Mouse (Mus musculus): ENCODE results near the gene Agap1.

Gene Agap1

DNA sequence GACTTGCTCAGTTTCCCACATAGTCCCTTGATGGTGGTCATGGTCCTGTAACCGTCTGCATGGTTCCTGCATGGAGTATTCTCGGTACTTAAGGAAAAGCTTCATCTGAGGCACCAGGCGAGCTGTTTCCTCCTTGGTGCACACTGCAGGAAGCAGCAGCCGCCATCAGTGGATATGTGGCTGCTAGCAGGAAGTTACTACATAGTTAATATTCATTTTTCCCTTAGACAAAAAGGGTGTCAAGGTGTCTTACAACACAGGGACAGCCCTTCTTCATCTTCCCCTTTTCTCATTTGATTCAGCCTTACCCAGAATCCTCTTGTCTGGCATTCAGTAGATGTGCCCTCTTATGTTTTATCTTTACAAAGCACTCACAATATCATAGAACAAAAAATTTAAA, 206.2 kb downstream of the Agap1 start:
- in situ Hi-C loops (cut with MboI): no loop called here

DNA sequence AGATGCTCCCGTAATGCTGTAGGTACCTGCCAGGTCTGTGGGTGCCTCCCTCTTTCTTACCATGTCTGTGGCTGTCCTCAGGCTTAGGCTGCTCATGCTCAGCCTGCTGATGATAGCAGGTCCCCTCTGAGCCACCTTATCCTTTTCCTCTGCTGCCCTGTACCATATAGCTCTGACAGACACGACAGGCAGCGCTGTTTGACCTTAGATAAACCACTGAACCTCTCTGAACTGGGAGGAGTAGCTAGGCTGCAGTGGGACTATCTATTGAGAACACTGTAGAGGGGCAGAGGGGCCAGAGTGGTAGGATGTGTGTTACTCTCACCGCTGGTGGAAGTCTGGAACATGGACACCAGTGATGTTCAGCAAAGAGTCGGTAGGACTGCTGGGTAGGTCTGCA, 211.5 kb downstream of the Agap1 start:
- in situ Hi-C loops (cut with MboI): no loop called here

DNA sequence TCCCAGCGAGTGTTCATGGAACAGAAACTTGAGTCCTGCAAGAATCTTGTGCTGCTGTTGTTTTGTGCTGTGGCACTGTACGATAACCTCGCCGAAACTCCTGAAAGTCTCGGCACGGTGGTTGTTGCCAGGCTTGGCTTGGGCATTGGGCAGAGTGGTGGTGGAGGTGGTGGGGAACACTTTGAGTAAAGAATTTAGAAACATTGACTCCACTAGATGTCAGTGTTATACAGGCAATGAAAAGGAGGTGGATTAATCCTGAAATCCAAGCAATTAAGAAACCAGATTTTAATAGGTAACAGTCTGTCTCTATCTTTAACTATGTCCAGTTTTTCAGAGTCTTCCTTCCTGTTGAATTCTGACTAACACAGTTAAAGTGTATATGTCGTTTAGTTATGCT, 212.8 kb downstream of the Agap1 start:
- in situ Hi-C loops (cut with MboI): no loop called here

DNA sequence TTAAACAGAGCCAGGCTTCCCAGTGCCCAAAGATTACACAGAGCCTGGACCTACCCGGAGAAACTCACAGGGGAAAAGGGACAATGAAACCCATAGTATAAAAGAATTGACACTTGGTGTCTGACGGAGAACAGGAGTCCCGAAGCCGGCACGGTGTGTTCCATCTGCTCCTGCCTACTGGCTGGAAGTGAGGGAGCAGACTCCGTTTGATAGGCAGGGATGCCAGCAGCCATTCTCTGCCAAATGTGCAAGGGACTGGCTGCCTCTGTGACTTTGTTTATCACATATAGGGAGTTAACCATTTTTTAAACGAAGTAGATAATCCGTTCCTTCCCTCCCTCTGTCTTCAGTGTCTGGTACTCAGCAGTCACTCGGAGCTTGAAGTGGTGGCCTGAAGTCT, 214.0 kb downstream of the Agap1 start:
- in situ Hi-C loops (cut with MboI): no loop called here

DNA sequence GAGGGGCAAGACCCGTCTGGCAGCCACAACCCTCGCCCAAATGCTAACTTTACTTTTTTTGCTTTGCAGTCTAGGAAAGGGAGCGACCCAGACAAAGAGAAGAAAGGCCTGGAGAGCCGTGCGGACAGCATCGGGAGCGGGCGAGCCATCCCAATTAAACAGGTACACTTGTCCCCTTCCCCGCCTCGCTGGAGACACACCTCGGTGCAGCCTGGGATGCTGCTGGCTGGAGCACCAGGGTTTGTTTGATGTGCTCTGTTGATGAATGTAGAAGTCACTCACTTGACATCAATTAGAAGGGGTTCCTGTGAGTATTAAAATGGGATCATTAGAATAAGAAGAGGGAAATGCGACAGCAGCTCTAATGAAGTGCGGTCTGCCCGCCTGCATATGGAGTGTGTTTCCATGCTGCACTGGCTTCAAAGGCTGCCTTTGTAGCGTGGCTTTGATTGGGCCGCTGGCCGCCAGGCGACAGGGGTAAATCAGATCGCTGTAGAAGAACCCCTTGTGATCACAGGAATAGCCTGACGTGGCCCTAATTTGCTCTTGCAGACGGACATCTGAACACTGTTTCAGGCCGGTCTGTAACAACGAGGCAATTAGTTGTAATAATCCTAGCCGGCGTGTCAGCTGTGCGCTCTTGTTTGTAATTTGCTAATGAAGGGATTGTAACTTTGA, 216.6 kb downstream of the Agap1 start:
- in situ Hi-C loops (cut with MboI): no loop called here

DNA sequence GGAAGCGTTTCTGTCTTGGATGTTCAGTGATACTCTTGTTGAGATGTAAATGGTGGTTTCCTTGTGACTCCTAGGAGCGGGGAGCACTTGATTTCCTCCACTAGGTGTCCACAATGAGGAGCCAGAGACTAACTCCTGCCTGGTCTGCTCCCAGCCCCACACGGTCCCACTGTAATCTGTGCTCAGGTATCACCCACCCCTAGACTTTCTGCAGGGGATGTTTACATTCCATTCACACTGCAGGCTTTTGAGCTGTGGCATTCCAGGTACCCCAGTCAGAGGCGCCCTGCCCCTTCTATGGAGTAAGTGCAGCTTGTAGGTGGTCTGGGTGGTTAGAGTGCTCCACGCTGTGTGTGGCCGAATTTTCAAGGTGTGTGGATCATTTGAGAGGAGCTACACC, 218.5 kb downstream of the Agap1 start:
- in situ Hi-C loops (cut with MboI): no loop called here

DNA sequence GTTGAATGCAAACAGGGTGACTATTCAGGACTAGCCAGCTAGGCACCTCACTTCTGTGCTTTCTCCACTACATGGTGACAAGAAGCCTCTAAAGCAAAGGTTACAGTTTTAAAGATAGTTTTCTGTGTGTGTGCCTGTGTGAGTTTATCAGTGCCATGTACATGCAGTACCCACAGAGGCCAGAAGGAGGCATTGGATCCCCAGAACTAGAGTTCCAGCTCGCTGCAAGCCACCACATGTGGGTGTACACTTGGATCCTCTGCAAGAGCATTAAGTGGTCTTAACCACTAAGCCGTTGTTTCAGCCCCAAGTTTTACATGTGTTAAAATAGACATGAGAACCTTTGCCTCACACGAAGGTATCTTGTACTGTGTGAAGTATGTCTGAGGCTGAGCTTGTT, 219.1 kb downstream of the Agap1 start:
- in situ Hi-C loops (cut with MboI): no loop called here

DNA sequence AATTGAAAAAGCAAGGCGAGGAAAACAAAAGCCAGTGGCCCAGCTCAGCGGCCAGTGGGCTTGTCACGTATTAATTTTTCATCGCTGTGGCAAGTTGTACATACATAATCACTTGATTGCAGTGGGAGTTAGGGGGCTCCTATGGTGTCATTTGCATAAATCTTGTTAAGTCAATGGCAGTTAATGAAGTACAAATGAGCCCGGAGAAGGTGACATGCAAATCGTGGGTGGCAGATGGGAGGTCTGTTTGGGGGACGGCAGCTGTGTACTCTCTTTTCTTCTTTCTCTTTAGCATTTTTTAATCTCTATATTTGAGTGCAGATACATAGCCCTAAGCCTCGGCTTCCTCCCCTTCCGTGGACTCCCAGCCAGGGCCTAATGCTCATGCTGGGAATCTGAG, 220.1 kb downstream of the Agap1 start:
- in situ Hi-C loops (cut with MboI): no loop called here

DNA sequence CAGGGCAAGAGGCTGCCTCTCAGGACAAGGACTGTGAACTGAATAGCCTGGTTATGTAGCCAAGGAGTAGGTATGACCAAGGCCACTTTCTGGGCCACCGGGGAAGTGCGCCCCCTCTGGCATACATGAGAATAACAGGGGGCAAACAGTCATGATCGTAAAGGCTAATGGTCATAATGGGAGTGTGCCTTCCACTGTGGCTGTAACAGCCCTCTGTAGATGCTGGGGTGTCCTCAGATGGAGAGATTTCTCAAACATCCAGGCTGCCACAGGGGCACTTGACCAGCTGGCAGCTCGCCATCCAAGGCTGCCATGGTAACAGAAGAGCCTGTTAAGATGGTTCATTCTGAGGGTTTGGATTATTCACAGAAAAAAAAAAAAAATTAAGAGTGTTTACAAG, 221.8 kb downstream of the Agap1 start:
- in situ Hi-C loops (cut with MboI): no loop called here

DNA sequence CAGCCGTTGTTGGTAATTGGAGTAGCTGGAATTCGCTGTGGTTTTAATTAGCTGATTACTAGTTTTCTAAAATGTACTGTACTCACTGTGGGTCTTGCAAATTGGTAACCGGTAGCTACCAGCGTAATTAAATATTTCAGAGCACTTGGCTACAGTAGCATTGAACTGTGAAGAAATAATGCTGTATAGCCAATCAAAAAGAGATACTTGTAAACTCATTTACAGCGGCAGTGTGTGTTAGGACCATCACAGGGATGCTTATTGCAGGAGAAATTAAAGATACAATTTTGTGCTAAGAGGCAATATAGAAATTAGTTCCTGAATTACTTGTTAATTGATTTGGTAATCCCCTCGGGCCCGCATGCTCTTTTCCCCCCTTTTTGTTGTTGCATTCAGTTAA, 226.1 kb downstream of the Agap1 start:
- in situ Hi-C loops (cut with MboI): no loop called here

DNA sequence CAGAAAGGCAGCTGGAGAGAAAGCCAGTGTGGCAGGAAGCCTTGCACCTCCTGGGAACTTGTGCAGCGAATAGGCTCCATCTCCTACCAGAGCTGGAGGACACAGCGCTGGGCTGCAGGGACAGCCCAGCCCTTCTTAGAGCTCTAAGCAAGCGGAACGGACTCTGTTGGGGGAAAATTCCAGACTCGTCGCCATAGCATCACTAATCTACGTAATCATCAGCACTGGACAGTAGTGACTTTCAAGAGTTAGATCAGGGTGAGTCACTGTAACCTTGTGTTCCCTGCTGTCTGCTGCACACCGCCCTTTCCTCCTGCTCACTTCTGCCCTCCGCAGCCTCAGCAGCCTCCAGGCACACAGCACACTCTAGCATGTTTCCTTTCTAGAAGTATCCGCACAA, 234.3 kb downstream of the Agap1 start:
- in situ Hi-C loops (cut with MboI): no loop called here

DNA sequence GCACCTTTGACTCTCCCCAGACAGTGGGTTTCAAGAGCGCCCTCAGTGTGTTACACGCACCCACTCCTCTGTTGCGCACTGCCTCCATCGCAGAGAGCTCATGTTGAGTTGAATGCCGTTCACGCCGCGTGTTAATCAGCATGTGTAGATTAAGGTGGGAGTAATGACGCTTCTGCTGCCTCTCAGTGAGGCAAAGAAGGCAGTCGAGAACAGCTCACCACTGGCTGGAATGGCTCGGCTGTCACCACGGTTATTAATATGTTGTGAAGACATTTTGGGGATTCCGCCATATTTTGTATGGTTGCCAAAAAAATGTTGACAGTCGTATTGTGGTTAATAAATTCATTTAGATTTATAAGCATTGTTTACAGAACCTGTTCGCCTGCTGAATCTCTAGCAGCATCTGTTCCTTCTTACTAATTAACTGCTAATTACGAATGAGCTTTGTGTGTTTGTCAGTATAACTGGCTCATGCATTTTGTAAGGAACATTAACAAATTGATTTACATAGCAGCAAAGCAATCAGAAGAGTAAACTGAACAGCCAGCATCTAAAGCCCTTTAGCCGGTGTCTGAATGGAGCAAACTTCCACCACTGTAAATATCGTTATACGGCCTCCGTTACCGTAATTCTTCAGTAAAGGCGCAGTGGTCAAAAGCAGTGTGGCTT, 235.1 kb downstream of the Agap1 start:
- in situ Hi-C loops (cut with MboI): no loop called here

DNA sequence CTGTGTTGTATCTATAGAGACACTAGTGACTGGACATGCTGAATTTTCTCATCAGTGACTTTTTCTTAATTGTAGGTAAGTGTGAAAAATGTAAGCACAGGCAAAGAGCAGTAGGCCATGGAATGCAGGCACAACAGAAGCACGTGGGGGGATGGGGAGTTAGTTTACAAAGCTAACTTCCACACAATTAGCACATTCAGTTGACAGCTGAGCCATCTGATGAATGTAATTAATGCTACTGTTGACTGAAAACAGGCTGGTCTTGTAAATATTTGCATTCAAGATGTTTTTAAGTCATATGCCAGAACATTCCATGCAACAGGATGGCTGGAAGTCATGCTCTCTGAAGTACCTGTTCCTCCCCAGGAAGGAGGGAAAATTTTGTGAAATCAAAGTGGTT, 236.5 kb downstream of the Agap1 start:
- in situ Hi-C loops (cut with MboI): no loop called here

DNA sequence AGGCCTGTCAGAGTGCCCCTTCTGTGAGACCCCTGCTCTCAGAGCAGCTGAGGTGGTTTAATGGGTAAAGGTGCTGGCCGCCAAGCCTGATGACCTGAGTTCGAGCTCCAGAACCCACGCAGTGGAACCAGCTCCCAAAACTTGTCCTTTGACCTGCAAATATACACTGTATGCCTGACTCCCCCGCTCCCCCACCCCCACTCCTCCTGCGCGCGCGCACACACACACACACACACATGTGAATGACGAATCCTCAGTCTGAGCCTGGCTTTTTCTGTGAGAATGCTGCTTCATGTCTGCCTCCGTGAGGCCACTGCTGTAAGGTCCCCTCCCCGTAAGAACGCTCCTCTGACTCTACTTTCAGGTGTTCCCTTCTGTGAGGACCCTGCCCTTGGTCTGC, 237.8 kb downstream of the Agap1 start:
- in situ Hi-C loops (cut with MboI): no loop called here

DNA sequence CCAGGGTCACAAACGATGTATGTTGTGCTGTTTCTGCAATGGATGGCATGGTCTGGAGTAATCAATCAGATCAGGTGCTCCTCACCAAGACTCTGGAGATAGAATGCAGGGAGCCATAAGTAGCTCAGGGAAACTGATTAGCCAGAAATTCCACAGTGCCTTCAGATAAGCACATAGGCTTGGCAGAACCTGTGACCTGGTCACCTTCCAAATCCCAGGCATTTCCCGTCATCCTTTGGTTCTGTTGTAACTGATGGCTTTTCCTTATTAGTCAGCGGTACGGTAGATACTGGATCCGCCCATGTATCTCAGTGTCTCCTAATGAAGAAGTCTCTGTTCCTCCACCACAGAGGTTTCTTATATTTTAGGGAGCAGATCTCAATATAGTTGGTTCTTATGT, 240.3 kb downstream of the Agap1 start:
- in situ Hi-C loops (cut with MboI): no loop called here

DNA sequence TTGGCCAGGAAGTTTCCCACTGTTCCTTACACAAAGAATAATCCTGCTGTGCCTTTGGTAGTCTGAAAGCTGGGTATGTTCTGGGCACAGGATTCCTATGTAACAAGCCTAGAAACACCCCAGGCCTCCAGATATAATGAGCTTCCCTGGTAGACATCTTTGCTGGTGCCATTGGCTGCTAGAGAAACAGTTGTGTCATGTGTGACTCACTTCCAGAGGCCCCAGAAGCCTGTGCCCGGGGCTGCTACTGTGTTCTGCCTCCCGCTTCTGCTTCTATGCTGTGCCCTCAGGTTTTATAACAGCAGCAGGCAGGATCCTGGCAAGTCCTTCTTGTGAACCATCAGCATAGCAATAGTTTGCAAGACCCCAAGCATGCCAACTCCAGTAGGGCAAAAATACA, 242.6 kb downstream of the Agap1 start:
- in situ Hi-C loops (cut with MboI): no loop called here

DNA sequence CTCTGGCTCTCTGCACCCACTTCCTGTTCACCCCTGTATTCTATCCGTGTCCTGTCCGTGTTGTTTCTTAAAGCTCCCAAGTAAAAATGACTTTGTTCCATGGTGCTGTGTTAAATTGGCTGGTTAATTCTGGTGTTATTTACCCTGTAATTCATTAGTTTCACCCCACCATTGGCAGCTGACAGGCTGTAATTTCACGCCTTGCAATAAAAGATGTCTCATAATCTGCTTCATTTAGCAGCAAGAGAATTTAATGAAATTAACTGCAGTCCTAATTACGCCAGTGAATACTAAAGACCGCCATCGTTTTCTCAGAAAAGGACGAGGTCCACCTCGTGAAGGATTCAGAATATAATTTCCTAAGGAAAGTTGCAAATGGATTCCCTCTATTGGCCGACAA, 245.6 kb downstream of the Agap1 start:
- in situ Hi-C loops (cut with MboI): no loop called here

DNA sequence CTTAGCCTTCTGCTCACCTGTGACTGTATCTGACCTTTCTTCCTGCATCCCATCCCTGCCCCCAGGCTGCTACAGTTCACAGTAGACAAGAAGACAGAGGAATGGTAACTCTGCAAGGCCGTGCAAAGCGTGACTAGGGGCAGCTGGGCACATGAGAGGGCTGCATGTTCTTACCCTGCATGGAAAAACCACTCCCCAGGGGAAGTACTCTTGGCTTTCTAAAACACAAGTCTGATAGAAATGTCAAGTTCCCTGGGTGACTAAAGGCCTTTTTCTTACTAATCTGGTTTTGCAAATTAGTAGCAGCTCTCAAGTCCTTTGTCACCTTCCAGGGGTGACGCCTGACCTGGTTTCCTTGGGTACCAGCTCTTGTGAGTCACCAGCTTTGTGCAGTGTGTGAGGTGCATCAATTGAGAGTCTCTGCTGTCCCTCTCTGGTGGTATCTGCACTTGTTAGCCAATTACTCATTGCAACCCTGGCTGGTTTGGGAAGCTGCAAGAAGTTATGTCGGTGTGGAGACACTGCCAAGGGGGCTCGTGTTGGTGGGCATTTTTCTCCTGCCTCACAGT, 246.6 kb downstream of the Agap1 start:
- in situ Hi-C loops (cut with MboI): no loop called here

DNA sequence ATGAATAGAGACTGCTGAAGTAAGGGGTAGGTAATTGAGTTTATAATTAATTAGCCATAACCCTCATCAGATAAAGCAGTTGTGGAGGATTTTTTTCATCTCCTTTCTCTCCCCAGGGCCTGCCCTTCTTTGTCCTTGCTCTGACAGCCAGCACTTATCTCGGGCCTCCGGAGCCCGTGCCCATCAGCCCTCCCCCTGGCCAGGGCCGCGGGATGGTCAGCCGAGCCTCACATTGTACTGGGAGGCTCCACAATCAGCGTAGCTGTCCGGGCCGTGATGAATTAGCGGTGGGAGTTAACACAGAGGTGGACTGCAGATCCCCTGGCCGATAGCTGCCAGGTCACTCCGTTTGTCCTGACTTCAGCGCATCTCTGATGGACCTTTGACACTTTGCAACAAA, 248.7 kb downstream of the Agap1 start:
- in situ Hi-C loops (cut with MboI): no loop called here

DNA sequence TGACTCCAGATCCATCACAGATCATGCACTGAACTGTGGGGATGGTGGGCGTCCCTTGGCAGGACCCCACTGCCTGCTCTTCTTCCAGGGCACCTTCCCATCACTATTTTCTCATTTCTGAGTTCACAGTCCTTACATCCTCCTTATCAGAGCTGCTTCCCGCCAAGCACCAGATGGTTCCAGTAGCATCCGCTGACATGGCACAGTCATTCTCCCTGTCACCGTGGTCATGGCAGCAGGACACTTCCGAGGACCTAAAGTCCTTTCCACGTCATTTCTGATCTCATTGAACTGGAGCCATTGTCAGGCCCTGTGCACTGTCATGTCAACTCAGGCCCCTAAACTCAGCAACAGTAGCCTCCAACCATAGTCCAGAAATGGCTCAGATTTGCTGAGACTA, 251.1 kb downstream of the Agap1 start:
- in situ Hi-C loops (cut with MboI): no loop called here

DNA sequence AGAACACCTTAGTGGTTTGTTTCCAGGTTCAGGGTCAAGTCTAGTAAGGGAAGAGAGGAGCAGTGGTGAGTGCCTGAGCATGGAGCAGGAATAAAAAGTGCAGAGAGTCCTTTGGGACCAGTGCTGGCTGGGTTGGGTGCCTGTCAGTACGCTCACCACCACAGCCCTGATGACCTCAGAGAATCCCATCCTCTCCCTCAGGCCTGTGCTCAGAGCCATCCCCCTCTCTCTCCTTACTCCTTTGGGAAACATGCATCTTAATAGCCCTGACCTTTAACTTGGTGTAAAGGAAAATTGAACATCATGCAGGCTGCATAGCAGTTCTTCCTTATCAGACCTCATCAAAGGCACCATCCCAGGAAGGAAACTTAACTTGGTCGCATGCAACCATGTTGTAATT, 252.3 kb downstream of the Agap1 start:
- in situ Hi-C loops (cut with MboI): no loop called here

DNA sequence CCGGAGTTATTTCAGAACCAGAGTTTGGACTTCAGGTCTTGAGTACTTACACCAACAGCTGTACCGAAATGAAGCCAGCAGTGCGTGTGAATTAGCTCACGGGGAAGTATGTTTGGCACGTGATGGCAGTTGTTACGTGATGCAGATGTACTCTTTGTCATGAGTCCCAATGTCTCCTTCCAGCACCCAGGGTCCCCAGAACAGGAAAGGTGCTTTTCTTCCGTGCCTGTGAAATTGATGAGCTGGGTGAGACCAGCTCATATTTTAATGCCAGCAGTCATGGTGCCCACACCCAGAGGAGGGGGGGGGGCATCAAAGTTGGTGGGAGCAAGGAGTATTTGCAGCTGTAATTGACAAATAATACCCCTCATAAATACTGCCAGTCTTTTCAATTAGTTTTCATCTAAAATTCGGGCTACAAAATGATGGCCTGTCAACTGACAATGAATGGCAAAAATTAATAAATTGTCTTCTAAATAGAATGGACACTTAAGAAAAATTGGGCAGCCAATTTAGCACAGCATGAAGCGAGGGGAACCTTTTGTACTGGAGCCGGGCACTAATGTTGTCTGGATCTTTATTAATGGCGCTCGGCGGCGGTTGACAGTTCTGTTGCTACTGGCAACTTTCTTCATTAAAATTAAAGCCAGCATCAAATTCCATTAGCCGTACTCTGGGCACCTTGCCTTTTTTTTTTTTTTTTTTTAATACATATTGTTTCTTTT, 253.3 kb downstream of the Agap1 start:
- in situ Hi-C loops (cut with MboI): no loop called here

DNA sequence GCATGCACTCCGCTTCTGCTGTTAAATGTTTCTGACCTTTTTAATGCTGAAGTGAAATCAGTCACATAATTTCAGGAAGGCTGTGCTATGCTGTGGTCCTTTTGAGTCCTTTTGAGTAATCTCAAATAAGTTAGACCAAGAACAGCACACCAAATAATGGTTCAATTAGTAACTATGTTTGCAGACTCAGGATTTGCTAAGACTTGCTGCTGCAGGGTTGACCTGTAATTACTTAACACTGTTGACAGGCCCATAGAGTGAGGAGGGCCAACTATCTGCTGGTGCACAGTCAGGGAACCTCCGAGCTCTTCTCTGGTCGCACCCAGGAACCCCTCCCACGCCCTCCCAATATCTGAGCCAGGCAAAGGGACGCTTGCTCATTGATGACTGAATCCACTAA, 255.2 kb downstream of the Agap1 start:
- in situ Hi-C loops (cut with MboI): no loop called here
